Mouse (Mus musculus) G1E (cell line): ENCODE data around the gene Iqch. TPM values are rescaled to one million over a fixed set of nuclear protein-coding genes. Genes with fewer than 3 reads are reported as not detected.

Experiments used
- ATAC-seq: 2 replicates; pipeline ENCODE4 v1.8.0; 2016; ENCODE audit warnings: mild to moderate bottlenecking; ENCODE audit not compliant: insufficient number of reproducible peaks, poor library complexity, low FRiP score, severe bottlenecking; ENCODE audit errors: extremely low read depth
- DNase-seq: peaks from one replicate; pipeline ENCODE4 v3.0.0; 2012; ENCODE audit warnings: low spot score
- H3K27me3 ChIP-seq: 2 replicates; pipeline ENCODE4 v1.6.1; 2012; ENCODE audit warnings: mild to moderate bottlenecking, low read length, inconsistent platforms; ENCODE audit not compliant: insufficient read depth
- H3K36me3 ChIP-seq: replicated peaks from 2 replicates; pipeline ENCODE3; 2012; ENCODE audit warnings: mild to moderate bottlenecking, inconsistent platforms
- H3K4me1 ChIP-seq: 2 replicates; pipeline ENCODE4 v1.6.1; 2012; ENCODE audit warnings: low read depth, low read length, inconsistent platforms, mixed read lengths; ENCODE audit not compliant: insufficient read depth
- H3K4me3 ChIP-seq: 2 replicates; pipeline ENCODE4 v1.5.1; 2012; ENCODE audit warnings: low read depth, mild to moderate bottlenecking, inconsistent platforms, low read length, moderate library complexity, mixed read lengths
- H3K9me3 ChIP-seq: replicated peaks from 2 replicates; pipeline ENCODE4 v1.6.1; 2012; ENCODE audit warnings: inconsistent platforms
- CTCF ChIP-seq: IDR thresholded peaks from 2 replicates; pipeline ENCODE4 v1.5.1; 2012; ENCODE audit warnings: low read depth, low read length, inconsistent platforms, mixed read lengths
- GATA1 ChIP-seq: IDR thresholded peaks from 2 replicates; pipeline ENCODE4 v1.6.1; 2012; ENCODE audit warnings: borderline replicate concordance, low read length, inconsistent platforms, mixed read lengths
- GATA2 ChIP-seq: IDR thresholded peaks from 2 replicates; pipeline ENCODE4 v1.6.1; 2012; ENCODE audit warnings: low read depth, low read length, inconsistent platforms, borderline replicate concordance
- POLR2AphosphoS5 ChIP-seq: IDR thresholded peaks from 2 replicates; pipeline ENCODE4 v1.6.1; 2012; ENCODE audit warnings: low read depth, low read length, inconsistent platforms; ENCODE audit not compliant: insufficient replicate concordance
- TAL1 ChIP-seq: conservative IDR thresholded peaks from 2 replicates; pipeline ENCODE4 v1.6.1; 2012; ENCODE audit warnings: low read depth, low read length, inconsistent platforms, mixed read lengths
- polyA plus RNA-seq: library from polyadenylated mRNA; stranded (reverse); fragments of >175 nt; gene quantifications from 2 replicates; pipeline ENCODE4 v1.2.3, GENCODE M21; 2012
- total RNA-seq, 2 experiments: library from RNA; stranded (forward) in 1 of 2; stranded (reverse) in 1 of 2; fragments of 200-1000 nt in 1 of 2; fragments of >200 nt in 1 of 2; fragmentation: Nextera tagmentation in 1 of 2; gene quantifications; 2 replicates each; pipeline ENCODE4 v1.2.3; 2014 to 2017

Gene Iqch
- total and polyA plus RNA-seq, 3 experiments = 0.22 TPM; not detected in 2

DNA sequence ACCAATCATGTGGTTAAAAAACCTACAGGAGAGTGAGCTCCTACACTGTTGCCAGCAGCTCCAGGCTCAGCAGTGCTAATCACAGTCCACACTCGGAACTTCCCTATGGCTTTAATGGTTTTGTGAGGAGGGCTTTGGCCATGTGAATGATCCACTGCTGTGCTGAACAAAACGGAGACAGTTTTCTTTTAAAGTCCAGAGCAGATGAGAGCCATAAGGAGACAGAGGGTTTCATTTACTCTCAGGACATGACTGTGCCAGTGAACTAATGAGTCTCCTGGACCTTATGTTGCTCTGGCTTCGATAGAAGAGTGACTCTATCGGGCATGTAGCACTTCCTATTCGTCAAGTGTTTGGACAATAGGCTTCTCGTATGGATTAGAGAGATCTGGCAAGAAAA lies 181.9 kb downstream of the Iqch start:
- Histone ChIP-seq H3K27me3 (peaks cover 4% of the 10 kb centered on the region; the same call in 1 of the 2 replicates), H3K4me1 (no peaks in the 10 kb centered on the region), H3K9me3 (no peaks in the 10 kb centered on the region), H3K36me3 (no peaks in the 10 kb centered on the region), H3K4me3 (no peak overlapping the region)
- no peak for TF ChIP-seq CTCF
- no peak for TF ChIP-seq GATA1
- no peak for TF ChIP-seq GATA2
- TF ChIP-seq TAL1 = no peak
- no peak for TF ChIP-seq POLR2AphosphoS5
- ATAC-seq (no peak), DNase-seq (no peak)

- no peak for ATAC-seq
- peaks cover 28% of the 10 kb centered on the region for H3K4me1 ChIP-seq
- no peak overlapping the region for H3K4me3 ChIP-seq
- no peaks in the 10 kb centered on the region for H3K27me3 ChIP-seq
- no peak for TF ChIP-seq TAL1
- TF ChIP-seq CTCF = no peak
- no peak for TF ChIP-seq GATA1
- H3K36me3 ChIP-seq = peaks cover 3% of the 10 kb centered on the region
- H3K9me3 ChIP-seq = no peaks in the 10 kb centered on the region
- DNase-seq = no peak
These were observed 202.1 kb downstream of the Iqch start for GRCm38 (mm10) chr9:63400176-63400575.

DNA sequence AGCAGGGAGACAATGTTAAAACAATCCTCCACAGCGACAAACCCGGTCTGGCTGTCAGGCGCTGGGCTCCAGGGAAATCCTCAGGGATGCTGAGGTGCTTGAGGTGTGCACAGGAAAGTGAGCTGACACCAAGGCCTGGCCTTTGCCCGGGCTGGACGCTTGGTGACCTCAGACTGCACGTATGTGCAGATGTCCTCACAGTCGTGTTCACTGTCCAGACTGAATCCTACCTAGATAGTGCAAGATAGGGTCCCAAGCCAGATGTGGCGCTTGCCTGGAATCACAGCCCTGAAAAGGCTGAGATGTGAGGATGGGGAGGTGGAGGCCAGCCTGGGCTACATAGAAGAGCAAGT lies 202.9 kb downstream of the Iqch start:
- H3K9me3 ChIP-seq = no peaks in the 10 kb centered on the region
- peak overlapping the region; percentile 99 for H3K4me3 ChIP-seq
- H3K36me3 ChIP-seq = peaks cover 3% of the 10 kb centered on the region
- ATAC-seq (0 out of 2 replicates have a peak, but pooled peaks have one; percentile 12), DNase-seq (no peak)
- H3K4me1 ChIP-seq = peaks cover 28% of the 10 kb centered on the region
- no peaks in the 10 kb centered on the region for H3K27me3 ChIP-seq
- no peak for TF ChIP-seq CTCF
- TF ChIP-seq GATA1 = no peak
- no peak for TF ChIP-seq POLR2AphosphoS5
- no peak for TF ChIP-seq GATA2
- no peak for TF ChIP-seq TAL1

DNA sequence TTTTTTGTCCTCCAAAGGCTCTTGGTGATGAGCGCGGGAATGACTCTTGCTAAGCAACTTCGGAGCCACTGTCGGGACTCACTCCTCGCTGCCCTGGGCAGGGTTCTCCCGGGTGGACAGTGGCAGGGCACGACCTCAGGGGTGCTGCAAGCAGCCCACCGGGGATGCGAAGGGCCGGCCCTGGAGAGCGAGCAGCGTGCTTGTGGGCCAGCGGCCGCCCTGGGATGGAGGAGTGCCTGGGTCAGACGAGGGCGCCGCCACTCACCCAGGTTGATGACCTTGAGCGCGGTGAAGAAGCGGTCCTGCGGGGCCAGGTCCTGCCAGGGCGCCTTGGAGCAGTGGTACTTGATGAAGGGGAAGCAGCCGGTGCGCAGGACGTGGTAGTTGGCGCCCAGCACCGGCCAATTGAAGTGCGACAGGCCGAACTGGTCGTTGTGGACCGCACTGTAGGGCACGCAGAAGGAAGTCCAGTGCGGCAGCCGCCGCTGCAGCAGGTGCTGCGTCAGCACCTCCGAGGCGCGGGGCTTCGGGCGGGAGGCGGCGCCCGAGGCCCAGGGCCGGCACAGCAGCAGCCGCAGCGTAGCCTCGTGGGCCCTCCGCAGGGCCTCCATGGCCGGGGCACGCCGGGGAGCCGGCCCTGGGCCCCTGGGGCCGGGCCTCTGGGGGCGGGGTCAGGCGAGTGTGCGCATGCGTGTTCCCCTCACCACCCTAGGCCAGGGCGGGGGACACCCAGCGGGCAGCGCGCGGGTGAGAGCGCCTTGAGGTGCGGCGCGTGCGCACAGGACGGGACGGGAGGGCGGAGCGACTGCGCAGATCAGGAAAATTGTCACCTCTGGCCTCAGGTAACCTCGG lies 203.5 kb downstream of the Iqch start, which contains the start of gene 2300009A05Rik:
TSS of gene 2300009A05Rik (minus strand) at position 636 of the 852 bp plus-strand sequence.
- DNase-seq (peak; percentile 98), ATAC-seq (peak; percentile 80)
- peaks cover 28% of the 10 kb centered on the region for H3K4me1 ChIP-seq
- no peak for TF ChIP-seq GATA2
- TF ChIP-seq CTCF = no peak
- no peak for TF ChIP-seq POLR2AphosphoS5
- TF ChIP-seq GATA1 = no peak
- no peak for TF ChIP-seq TAL1
- peaks cover 3% of the 10 kb centered on the region for H3K36me3 ChIP-seq
- H3K4me3 ChIP-seq = peak within 1 kb of the TSS; percentile 99
- no peaks in the 10 kb centered on the region for H3K27me3 ChIP-seq
- H3K9me3 ChIP-seq = no peaks in the 10 kb centered on the region

GRCm38 (mm10) chr9:63395612-63396011 lies 206.7 kb downstream of the Iqch start:
- no peak for DNase-seq
- no peak overlapping the region for H3K4me3 ChIP-seq
- TF ChIP-seq GATA1 (no peak), GATA2 (no peak), TAL1 (no peak), CTCF (no peak), POLR2AphosphoS5 (no peak)
- H3K4me1 ChIP-seq = peaks cover 26% of the 10 kb centered on the region
- ATAC-seq = no peak
- no peaks in the 10 kb centered on the region for H3K9me3 ChIP-seq
- no peaks in the 10 kb centered on the region for H3K27me3 ChIP-seq
- peaks cover 3% of the 10 kb centered on the region for H3K36me3 ChIP-seq

- TF ChIP-seq POLR2AphosphoS5 (no peak), GATA1 (no peak), GATA2 (no peak), TAL1 (no peak)
- DNase-seq (no peak), ATAC-seq (no peak)
- H3K27me3 ChIP-seq = no peaks in the 10 kb centered on the region
- H3K36me3 ChIP-seq = peaks cover 3% of the 10 kb centered on the region
- H3K4me1 ChIP-seq = peaks cover 5% of the 10 kb centered on the region; the same call in 1 of the 2 replicates
- no peaks in the 10 kb centered on the region for H3K9me3 ChIP-seq
- no peak overlapping the region for H3K4me3 ChIP-seq
These were observed 211.0 kb downstream of the Iqch start for GRCm38 (mm10) chr9:63391307-63391706.
